Mouse (Mus musculus): Measurements from ENCODE around the gene Pik3c2b.

DNA sequence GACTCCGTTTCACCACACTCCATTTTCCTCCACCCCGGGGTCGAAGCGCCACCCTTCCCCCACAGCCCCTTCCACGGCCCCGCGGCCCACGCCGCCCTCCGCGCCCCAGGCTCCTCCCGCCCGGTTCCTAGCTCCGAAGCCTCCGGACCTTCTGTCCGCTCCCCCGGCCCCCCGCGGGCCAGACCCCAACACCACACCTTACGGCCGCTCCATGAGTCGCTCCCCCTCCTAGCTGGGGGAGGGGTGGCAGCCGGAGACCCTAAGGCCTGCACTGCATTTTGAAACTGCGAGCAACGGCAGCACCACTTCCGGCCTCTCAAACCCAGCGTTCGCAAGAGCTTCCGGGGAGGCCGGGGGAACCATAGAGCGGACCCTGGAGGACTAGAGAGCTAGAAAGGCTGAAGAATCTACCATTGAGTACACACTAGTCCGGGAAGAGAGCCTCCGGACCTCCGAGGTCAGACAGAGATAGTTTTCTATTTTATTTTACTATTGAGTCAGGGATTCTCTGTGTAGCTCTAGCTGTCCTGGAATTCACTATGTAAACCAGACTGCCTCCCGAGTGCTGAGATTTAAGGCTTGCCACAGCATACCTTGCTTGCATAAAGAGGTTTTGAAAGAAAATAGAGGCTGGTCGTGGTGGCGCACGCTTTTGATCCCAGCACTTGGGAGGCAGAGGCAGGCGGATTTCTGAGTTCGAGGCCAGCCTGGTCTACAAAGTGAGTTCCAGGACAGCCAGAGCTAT, 20.2 kb upstream of the Pik3c2b start:
- TF ChIP-seq MYOG (IDR thresholded peaks at IDR 0.05; ENCODE audit: control insufficient read depth in 1 of 3, insufficient read depth in 1 of 3, insufficient read length in 2 of 3, low read depth in 2 of 3) = no peak
- TF ChIP-seq POLR2AphosphoS2 (IDR thresholded peaks at IDR 0.05; ENCODE audit: insufficient read length, low read depth) = peak; percentile 55
- TF ChIP-seq TCF12 (IDR thresholded peaks at IDR 0.05; ENCODE audit: insufficient read depth, poor library complexity, severe bottlenecking) = no peak

Data from myocyte (in vitro differentiated cells).